Mouse (Mus musculus) testis, adult 2 months (tissue): ENCODE measurements around the gene Tom1. TPM values are rescaled to one million over a fixed set of nuclear protein-coding genes. Genes with fewer than 3 reads are reported as not detected.

ENCODE experiments used
- H3K27ac ChIP-seq: fragments of 200-500 bp; 2 replicates; pipeline ENCODE4 v1.5.1; 2012; ENCODE audit warnings: low read depth, low read length; ENCODE audit not compliant: control insufficient read depth, insufficient read depth
- H3K27me3 ChIP-seq: fragments of 200-500 bp; 2 replicates; pipeline ENCODE4 v1.6.1; 2012; ENCODE audit warnings: mild to moderate bottlenecking, low read length, moderate library complexity; ENCODE audit not compliant: control insufficient read depth, insufficient read depth
- H3K36me3 ChIP-seq: fragments of 200-500 bp; 2 replicates; pipeline ENCODE4 v1.6.1; 2012; ENCODE audit warnings: mild to moderate bottlenecking, low read length; ENCODE audit not compliant: control insufficient read depth, insufficient read depth
- H3K4me1 ChIP-seq: fragments of 200-500 bp; 2 replicates; pipeline ENCODE4 v1.6.1; 2012; ENCODE audit warnings: low read length; ENCODE audit not compliant: control insufficient read depth, insufficient read depth
- H3K4me3 ChIP-seq: fragments of 200-500 bp; 2 replicates; pipeline ENCODE4 v1.5.1; 2012; ENCODE audit warnings: low read depth, mild to moderate bottlenecking, low read length, moderate library complexity, mixed read lengths; ENCODE audit not compliant: control insufficient read depth
- CTCF ChIP-seq: fragments of 200-500 bp; IDR thresholded peaks from 2 replicates; pipeline ENCODE4 v1.5.1; 2012; ENCODE audit warnings: low read depth, mild to moderate bottlenecking, inconsistent platforms, low read length, moderate library complexity; ENCODE audit not compliant: control insufficient read depth, insufficient read depth, insufficient replicate concordance
- POLR2A ChIP-seq: fragments of 200-500 bp; IDR thresholded peaks from 2 replicates; pipeline ENCODE4 v1.6.1; 2012; ENCODE audit warnings: low read depth, mild to moderate bottlenecking, inconsistent platforms, low read length, moderate library complexity; ENCODE audit not compliant: control insufficient read depth
- polyA plus RNA-seq: library from polyadenylated mRNA; depleted of rRNA; stranded (reverse); fragments of >200 nt; gene quantifications from 2 replicates; pipeline ENCODE4 v1.2.3, GENCODE M21; 2012; rRNA removed

Gene Tom1
- 117 and 129 TPM in 2 replicates for polyA plus RNA-seq

DNA sequence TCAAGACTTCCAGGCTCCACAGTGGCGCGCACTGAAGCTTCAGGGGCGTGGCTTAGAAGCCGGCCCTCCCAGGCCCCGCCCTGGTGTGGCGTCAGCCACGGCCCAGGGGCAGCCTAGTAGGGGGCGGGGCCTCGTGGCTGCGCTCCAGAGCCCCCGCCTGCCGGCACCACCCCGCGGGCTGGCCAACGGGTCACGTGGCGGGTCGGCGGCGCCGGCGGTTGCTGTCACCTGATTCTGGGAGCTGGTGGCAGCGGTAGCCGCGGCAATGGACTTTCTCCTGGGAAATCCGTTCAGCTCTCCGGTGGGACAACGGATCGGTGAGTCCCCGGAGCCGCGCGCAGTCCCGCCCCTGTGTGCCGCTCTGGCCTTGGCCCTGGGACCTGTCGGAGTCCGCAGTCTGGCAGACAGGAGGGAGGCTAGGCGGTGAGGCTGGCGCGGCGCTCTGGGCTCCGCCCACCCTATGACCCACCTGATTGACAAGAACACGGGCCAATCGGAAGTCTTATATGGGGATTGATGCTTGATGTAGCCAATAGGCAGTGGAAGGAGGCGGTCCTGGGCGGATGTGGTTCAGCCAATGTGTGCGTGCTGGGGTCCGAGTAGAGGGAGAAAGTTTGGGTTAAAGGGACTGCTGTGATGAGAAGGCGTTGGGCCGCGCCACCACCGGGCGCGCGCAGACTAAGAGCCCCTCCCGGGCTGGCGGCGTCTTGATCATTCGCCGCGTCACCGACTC is at the start of gene Tom1:
Tom1 (plus strand) TSS at position 195 of the 733 bp plus-strand sequence.
- Histone ChIP-seq H3K27me3 (no peaks in the 10 kb centered on the region), H3K36me3 (no peaks in the 10 kb centered on the region), H3K4me3 (peak within 1 kb of the TSS; percentile 91), H3K27ac (peak within 1 kb of the TSS; percentile 90), H3K4me1 (peaks cover 7% of the 10 kb centered on the region)
- TF ChIP-seq CTCF (no peak), POLR2A (peak; percentile 83)

DNA sequence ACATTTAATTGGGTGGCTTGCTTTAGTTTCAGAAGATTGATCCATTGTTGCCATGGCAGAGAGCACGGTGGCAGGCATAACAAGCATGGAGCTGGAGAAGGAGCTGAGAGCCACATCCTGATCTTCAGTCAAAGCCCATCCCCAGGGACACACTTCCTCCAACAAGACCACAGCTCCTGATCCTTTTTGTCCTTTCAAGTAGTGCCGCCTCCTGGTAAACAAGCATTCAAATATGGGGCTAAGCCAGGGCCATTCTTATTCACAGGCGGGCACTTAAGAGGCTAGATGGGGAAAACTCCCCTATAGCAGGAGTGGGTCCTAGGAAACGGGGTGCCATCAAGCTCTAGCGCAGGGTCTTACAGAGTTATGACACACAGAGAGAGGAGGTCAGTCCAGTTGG is 46.1 kb upstream of the Tom1 start:
- H3K27ac ChIP-seq = no peak overlapping the region
- H3K4me3 ChIP-seq = no peak overlapping the region
- no peaks in the 10 kb centered on the region for H3K36me3 ChIP-seq
- 0 out of 2 replicates have a peak, but pooled peaks cover 2% of the 10 kb centered on the region for H3K4me1 ChIP-seq
- TF ChIP-seq POLR2A (no peak), CTCF (no peak)
- no peaks in the 10 kb centered on the region for H3K27me3 ChIP-seq

DNA sequence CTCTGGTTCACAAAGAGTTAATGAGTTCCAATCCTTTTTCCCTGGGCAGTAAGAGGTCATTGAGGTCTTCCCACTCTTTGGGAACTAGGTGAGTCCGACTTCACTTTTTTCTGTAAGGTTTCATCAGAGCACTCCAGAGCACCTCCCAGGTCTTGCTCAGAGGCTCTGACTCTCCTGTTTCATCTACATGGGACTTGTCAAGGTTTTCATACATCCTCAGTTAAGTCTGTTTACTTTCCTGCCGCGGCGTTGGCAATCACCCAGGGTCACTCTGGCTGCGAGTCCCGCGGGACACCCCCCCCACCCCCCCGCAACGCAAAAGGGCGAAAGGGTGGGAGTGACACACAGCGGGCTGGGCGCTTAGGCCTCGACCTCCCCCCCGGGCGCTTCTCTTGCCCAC is 43.5 kb upstream of the Tom1 start:
- H3K27ac ChIP-seq = no peak overlapping the region

DNA sequence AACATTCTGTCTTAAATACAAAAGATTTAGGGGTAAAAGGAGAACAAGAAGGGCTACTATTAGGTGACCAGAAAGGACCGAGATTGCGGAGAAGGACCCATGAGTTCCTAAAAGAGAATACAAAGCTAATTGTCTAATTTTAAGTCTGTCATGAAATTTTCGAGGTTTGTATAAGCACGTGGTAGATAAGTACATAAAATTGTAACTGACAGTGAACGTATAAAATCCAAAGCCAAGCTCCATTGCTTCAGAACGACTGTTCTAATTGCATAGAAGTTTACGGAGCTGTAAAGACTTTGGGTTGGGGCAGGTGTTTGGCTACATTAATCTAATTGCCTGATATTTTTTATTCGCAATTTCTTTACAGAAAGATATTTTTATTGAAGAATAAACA is 40.4 kb upstream of the Tom1 start, which contains the start of gene Hmgxb4:
Hmgxb4 (plus strand) TSS at position 276 of the 394 bp plus-strand sequence.
- Histone ChIP-seq H3K4me1 (peaks cover 6% of the 10 kb centered on the region), H3K27ac (peak within 1 kb of the TSS; percentile 66), H3K36me3 (no peaks in the 10 kb centered on the region), H3K4me3 (peak within 1 kb of the TSS; percentile 86), H3K27me3 (no peaks in the 10 kb centered on the region)
- TF ChIP-seq CTCF (no peak), POLR2A (no peak)

More for the DNA sequence above, 43.5 kb upstream of the Tom1 start:
- Histone ChIP-seq H3K4me3 (no peak overlapping the region), H3K27me3 (no peaks in the 10 kb centered on the region), H3K36me3 (no peaks in the 10 kb centered on the region), H3K4me1 (peaks cover 6% of the 10 kb centered on the region)
- TF ChIP-seq CTCF = no peak
- TF ChIP-seq POLR2A = no peak

DNA sequence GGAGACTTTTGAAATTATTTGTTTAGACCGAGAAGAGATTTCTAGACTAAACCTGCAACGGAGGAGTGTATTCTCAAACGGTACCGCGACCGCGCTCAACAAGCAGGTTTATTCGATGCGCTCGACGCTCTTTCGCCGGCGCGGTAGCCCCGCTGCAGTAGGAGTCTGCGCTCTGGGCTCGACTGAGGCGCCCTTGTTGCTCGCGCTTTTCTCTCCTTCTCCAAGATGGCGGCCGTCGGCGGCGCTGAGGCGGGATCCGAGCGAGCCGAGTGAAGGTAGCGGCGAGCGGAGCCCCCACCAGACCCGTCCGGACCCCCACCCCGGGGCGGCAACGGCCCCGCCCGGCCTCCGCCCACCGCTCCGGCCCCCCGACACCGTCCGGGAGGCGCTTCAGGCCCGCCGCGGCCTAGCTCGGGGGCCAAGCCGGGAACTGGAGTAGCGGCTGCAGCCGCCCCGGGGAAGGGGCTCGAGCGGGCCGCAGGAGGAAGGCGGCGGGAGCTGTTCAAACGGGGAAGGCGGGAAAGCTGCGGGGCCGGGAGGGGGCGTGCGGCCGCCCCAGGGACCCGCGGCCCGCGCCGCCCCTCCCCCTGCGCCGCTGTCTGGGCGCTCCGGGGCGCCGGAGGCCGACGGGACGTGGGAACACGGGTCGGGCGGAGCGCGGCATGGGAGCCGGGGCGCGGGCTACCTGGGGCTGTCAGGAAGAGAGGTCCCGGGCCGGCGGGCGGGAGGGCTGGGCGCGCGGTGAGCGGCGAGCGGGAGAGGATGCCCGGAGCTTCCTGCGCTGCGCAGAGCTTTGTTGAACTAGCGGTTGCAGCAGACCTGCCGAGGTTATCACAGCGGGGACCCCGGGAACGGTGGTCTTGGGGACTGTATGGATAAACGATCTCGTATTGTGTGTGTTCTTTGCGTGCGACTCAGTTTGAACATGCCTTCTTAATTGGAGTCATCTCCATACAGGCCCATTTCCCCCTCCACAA is 39.7 kb upstream of the Tom1 start:
- H3K27me3 ChIP-seq = no peaks in the 10 kb centered on the region
- no peaks in the 10 kb centered on the region for H3K36me3 ChIP-seq
- peak overlapping the region; percentile 86 for H3K4me3 ChIP-seq
- peaks cover 6% of the 10 kb centered on the region for H3K4me1 ChIP-seq
- peak overlapping the region; percentile 66 for H3K27ac ChIP-seq
- TF ChIP-seq POLR2A (peak; percentile 76), CTCF (no peak)

DNA sequence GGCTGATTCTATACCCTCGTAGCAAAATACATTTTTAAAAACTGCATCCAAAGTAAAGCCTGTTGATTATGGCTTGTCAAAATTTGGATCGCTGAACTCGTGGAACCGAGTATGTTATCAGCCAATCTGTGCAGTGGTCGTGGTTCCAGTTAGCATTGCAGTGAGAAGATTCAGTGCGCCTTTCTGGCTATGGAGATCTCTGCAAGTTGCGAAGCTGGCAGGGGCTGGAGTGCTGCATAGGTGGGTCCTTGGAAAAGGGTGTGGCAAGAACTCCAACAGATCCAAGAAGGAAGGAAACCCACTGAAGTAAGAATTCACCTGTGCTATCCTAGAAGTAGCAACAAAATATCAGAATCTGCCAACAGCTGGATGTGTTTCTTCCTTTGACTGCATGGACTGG is 39.0 kb upstream of the Tom1 start:
- no peaks in the 10 kb centered on the region for H3K36me3 ChIP-seq
- peaks cover 6% of the 10 kb centered on the region for H3K4me1 ChIP-seq
- TF ChIP-seq CTCF (no peak), POLR2A (no peak)
- H3K4me3 ChIP-seq = peak overlapping the region; percentile 33
- no peaks in the 10 kb centered on the region for H3K27me3 ChIP-seq
- H3K27ac ChIP-seq = peak overlapping the region; percentile 49

DNA sequence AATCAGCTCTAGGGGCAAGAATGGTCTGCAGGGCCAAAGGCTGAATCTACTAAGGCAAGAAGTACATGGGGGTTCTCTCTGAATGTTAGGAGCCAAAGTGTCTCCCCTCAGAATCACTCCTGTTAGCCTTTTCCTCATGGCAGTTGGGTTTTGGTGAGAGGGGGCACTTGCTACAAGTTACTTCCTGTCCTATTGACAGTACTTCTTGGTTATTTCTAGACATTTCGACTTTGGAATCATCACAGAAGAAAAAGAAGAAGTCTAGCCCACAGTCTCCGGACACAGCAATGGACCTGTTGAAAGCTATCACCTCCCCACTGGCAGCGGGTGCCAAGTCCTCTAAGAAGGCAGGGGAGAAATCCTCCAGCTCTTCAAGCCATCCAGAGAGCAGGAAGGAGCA is 33.1 kb upstream of the Tom1 start:
- Histone ChIP-seq H3K4me1 (no peaks in the 10 kb centered on the region), H3K27ac (no peak overlapping the region), H3K27me3 (no peaks in the 10 kb centered on the region), H3K4me3 (no peak overlapping the region), H3K36me3 (peaks cover 1% of the 10 kb centered on the region; the same call in 1 of the 2 replicates)
- TF ChIP-seq CTCF (no peak), POLR2A (no peak)
